Mouse (Mus musculus): ENCODE data around the gene Uck1.

DNA sequence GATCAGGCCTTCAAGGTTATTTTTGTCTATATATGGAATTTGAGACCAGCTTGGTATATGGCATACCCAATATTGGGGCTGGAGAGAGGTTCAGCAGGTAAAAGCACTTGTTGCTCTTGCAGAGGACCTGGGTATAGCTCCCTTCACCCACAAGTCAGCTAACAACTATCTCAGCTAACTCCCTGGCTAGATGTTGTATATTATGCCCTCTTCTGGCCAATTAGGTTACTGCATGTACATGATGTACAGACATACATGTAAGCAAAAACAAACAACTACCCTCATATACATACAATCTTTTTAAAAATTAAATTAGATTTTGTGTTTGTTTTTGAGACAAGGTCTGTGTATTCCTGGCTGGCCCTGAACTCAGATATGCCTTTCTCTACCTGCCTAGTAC, 29.6 kb upstream of the Uck1 start:
- no peak for TF ChIP-seq MAX (IDR thresholded peaks at IDR 0.05; ENCODE audit: low read depth)
- TF ChIP-seq POLR2A (IDR thresholded peaks at IDR 0.05; ENCODE audit: insufficient read length, low read depth): no peak
- TF ChIP-seq SRF (IDR thresholded peaks at IDR 0.05; ENCODE audit: control insufficient read depth, insufficient read length, low read depth): no peak

All from myocyte (in vitro differentiated cells).